ENCODE assay signal across 33 mouse cellular contexts in the genomic region with DNA sequence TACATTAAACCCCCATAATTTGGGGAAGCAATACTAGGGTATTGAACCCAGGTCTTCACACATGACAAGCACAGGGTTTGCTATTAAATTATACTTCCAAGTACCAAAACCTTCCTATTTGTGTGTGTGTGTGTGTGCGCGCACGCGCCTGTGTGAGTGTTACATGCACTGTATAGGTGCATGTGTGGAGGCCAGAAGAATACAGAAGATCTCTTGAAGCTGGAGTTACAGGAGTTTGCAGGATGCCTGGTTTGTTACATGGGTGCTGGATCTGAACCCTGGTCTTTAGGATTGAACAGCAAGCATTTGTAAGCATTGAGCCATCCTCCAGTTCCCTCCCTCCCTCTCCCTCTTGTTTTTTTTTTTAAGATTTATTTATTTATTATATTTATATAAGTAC.
"Had no signal": no experiment of that assay in that cellular context is flagged by ENCODE, and none has a peak within 500 bp of the region (broad histone marks: within the 10 kb centered on the region; RNA-seq: fewer than 3 reads in every experiment).

No protein-coding gene starts in this region.

- H3K9ac ChIP-seq: heart, embryonic 12.5 days; heart, embryonic 13.5 days; heart, embryonic 15.5 days; hindbrain, embryonic 12.5 days; hindbrain, embryonic 13.5 days; hindbrain, embryonic 14.5 days; hindbrain, embryonic 15.5 days; intestine, embryonic 15.5 days; kidney, embryonic 15.5 days had no signal

- H3K27ac ChIP-seq: heart, embryonic 13.5 days; heart, embryonic 15.5 days; hindbrain, embryonic 10.5 days; hindbrain, embryonic 12.5 days; hindbrain, embryonic 13.5 days; hindbrain, embryonic 14.5 days; hindbrain, embryonic 15.5 days; hindbrain, postnatal 0 days; intestine, embryonic 15.5 days; kidney, embryonic 15.5 days; kidney, postnatal 0 days; layer of hippocampus, adult 2 months had no signal

- H3K4me1 ChIP-seq: heart, embryonic 12.5 days; heart, embryonic 13.5 days; heart, embryonic 15.5 days; hindbrain, embryonic 12.5 days; hindbrain, embryonic 13.5 days; hindbrain, embryonic 15.5 days; intestine, embryonic 15.5 days; kidney, embryonic 15.5 days had no signal

- H3K4me2 ChIP-seq: heart, embryonic 12.5 days; heart, embryonic 13.5 days; heart, embryonic 15.5 days; hindbrain, embryonic 12.5 days; hindbrain, embryonic 13.5 days; hindbrain, embryonic 14.5 days; hindbrain, embryonic 15.5 days; intestine, embryonic 15.5 days; kidney, embryonic 15.5 days had no signal

- DNase-seq: heart, postnatal 10 days; heart, postnatal 14 days; heart, postnatal 36 days; heart, postnatal 4 days; kidney, adult 11 months; kidney, adult 18-20 months; kidney, adult 2 months; kidney, adult 8-10 months; kidney, adult 9 months; kidney, postnatal 10 days; kidney, postnatal 14 days; kidney, postnatal 25 days; kidney, postnatal 36 days; kidney, postnatal 4 days; layer of hippocampus, adult 9-11 months; layer of hippocampus, postnatal 36 days had no signal

- H3K4me3 ChIP-seq: heart, embryonic 12.5 days; heart, embryonic 13.5 days; heart, embryonic 15.5 days; hindbrain, embryonic 10.5 days; hindbrain, embryonic 12.5 days; hindbrain, embryonic 13.5 days; hindbrain, embryonic 15.5 days; intestine, embryonic 15.5 days; kidney, embryonic 15.5 days; layer of hippocampus, adult 2 months had no signal

- ATAC-seq: hindbrain, embryonic 16.5 days; hindbrain, postnatal 0 days; inflammation-experienced regulatory T-cells, adult 6 months; intestine, embryonic 15.5 days; intestine, embryonic 16.5 days; intestine, postnatal 0 days had no signal

- H3K9me3 ChIP-seq: heart, embryonic 12.5 days; heart, embryonic 13.5 days; heart, embryonic 15.5 days; hindbrain, embryonic 10.5 days; hindbrain, embryonic 12.5 days; hindbrain, embryonic 13.5 days; hindbrain, embryonic 15.5 days; intestine, embryonic 15.5 days; kidney, embryonic 15.5 days had no signal

- H3K27me3 ChIP-seq: heart, embryonic 12.5 days; heart, embryonic 13.5 days; heart, embryonic 15.5 days; hindbrain, embryonic 12.5 days; hindbrain, embryonic 13.5 days; hindbrain, embryonic 15.5 days; intestine, embryonic 15.5 days; kidney, embryonic 15.5 days had no signal
